Mouse (Mus musculus): ENCODE measurements around the gene Rbfox1. TPM values are rescaled to one million over a fixed set of nuclear protein-coding genes. Genes with fewer than 3 reads are reported as not detected.

Rbfox1 gene
- polyA plus RNA-seq, 1 experiment from 2014 or later: 2.7 TPM

- WGBS: 94% methylated on average over 3 of the region's 3 CpGs
- H3K9me3 ChIP-seq (ENCODE audit: control insufficient read depth, low read depth, low read length): no peaks in the 10 kb centered on the region
Observed at GRCm38 (mm10) chr16:7093686-7094085, 1208.5 kb downstream of the Rbfox1 start.

GRCm38 (mm10) chr16:7094181-7094749 is 1209.1 kb downstream of the Rbfox1 start:
- no peak overlapping the region for H3K4me2 ChIP-seq (replicated peaks; ENCODE audit: low read depth, low read length)
- no peaks in the 10 kb centered on the region for H3K36me3 ChIP-seq (ENCODE audit: control insufficient read depth, insufficient read depth, low read length)
- no peak overlapping the region for H3K4me3 ChIP-seq (ENCODE audit: low read depth, low read length)
- peaks cover 2% of the 10 kb centered on the region; the same call in 1 of the 2 replicates for H3K4me1 ChIP-seq (ENCODE audit: control insufficient read depth, insufficient read depth, low read length)
- no peaks in the 10 kb centered on the region for H3K27me3 ChIP-seq (ENCODE audit: control insufficient read depth, insufficient read depth, low read length)
- 58% methylated on average over 7 of the region's 7 CpGs for WGBS
- no peak overlapping the region for H3K27ac ChIP-seq (ENCODE audit: low read length)
- no peak for ATAC-seq (ENCODE audit: insufficient number of reproducible peaks, insufficient read depth, low FRiP score, low read depth)
- no peaks in the 10 kb centered on the region for H3K9me3 ChIP-seq (ENCODE audit: control insufficient read depth, low read depth, low read length)
- no peak overlapping the region for H3K9ac ChIP-seq (replicated peaks; ENCODE audit: low read depth, low read length)

More at GRCm38 (mm10) chr16:7093686-7094085, 1208.5 kb downstream of the Rbfox1 start:
- peaks cover 5% of the 10 kb centered on the region; the same call in 1 of the 2 replicates for H3K4me1 ChIP-seq (ENCODE audit: control insufficient read depth, insufficient read depth, low read length)
- ATAC-seq (ENCODE audit: insufficient number of reproducible peaks, insufficient read depth, low FRiP score, low read depth): no peak
- no peaks in the 10 kb centered on the region for H3K27me3 ChIP-seq (ENCODE audit: control insufficient read depth, insufficient read depth, low read length)
- no peak overlapping the region for H3K4me2 ChIP-seq (replicated peaks; ENCODE audit: low read depth, low read length)
- H3K9ac ChIP-seq (replicated peaks; ENCODE audit: low read depth, low read length): no peak overlapping the region
- H3K36me3 ChIP-seq (ENCODE audit: control insufficient read depth, insufficient read depth, low read length): no peaks in the 10 kb centered on the region
- H3K4me3 ChIP-seq (ENCODE audit: low read depth, low read length): no peak overlapping the region
- H3K27ac ChIP-seq (ENCODE audit: low read length): no peak overlapping the region

GRCm38 (mm10) chr16:7097071-7097470 is 1211.9 kb downstream of the Rbfox1 start:
- no peaks in the 10 kb centered on the region for H3K4me1 ChIP-seq (ENCODE audit: control insufficient read depth, insufficient read depth, low read length)
- no peak overlapping the region for H3K4me3 ChIP-seq (ENCODE audit: low read depth, low read length)
- no peaks in the 10 kb centered on the region for H3K9me3 ChIP-seq (ENCODE audit: control insufficient read depth, low read depth, low read length)
- 72% methylated on average over 2 of the region's 2 CpGs for WGBS
- H3K36me3 ChIP-seq (ENCODE audit: control insufficient read depth, insufficient read depth, low read length): no peaks in the 10 kb centered on the region
- ATAC-seq (ENCODE audit: insufficient number of reproducible peaks, insufficient read depth, low FRiP score, low read depth): no peak
- no peak overlapping the region for H3K4me2 ChIP-seq (replicated peaks; ENCODE audit: low read depth, low read length)
- no peaks in the 10 kb centered on the region for H3K27me3 ChIP-seq (ENCODE audit: control insufficient read depth, insufficient read depth, low read length)
- H3K9ac ChIP-seq (replicated peaks; ENCODE audit: low read depth, low read length): no peak overlapping the region
- H3K27ac ChIP-seq (ENCODE audit: low read length): no peak overlapping the region

GRCm38 (mm10) chr16:7097951-7098710 is 1213.0 kb downstream of the Rbfox1 start:
- no peak overlapping the region for H3K4me2 ChIP-seq (replicated peaks; ENCODE audit: low read depth, low read length)
- H3K4me3 ChIP-seq (ENCODE audit: low read depth, low read length): no peak overlapping the region
- ATAC-seq (ENCODE audit: insufficient number of reproducible peaks, insufficient read depth, low FRiP score, low read depth): no peak
- no peaks in the 10 kb centered on the region for H3K36me3 ChIP-seq (ENCODE audit: control insufficient read depth, insufficient read depth, low read length)
- no peak overlapping the region for H3K9ac ChIP-seq (replicated peaks; ENCODE audit: low read depth, low read length)
- H3K9me3 ChIP-seq (ENCODE audit: control insufficient read depth, low read depth, low read length): no peaks in the 10 kb centered on the region
- WGBS: 88% methylated on average over 8 of the region's 8 CpGs
- no peaks in the 10 kb centered on the region for H3K4me1 ChIP-seq (ENCODE audit: control insufficient read depth, insufficient read depth, low read length)
- H3K27ac ChIP-seq (ENCODE audit: low read length): no peak overlapping the region
- H3K27me3 ChIP-seq (ENCODE audit: control insufficient read depth, insufficient read depth, low read length): no peaks in the 10 kb centered on the region

- Histone ChIP-seq H3K9me3 (ENCODE audit: control insufficient read depth, low read depth, low read length) (no peaks in the 10 kb centered on the region), H3K4me2 (replicated peaks; ENCODE audit: low read depth, low read length) (no peak overlapping the region), H3K27ac (ENCODE audit: low read length) (no peak overlapping the region), H3K4me3 (ENCODE audit: low read depth, low read length) (no peak overlapping the region), H3K4me1 (ENCODE audit: control insufficient read depth, insufficient read depth, low read length) (no peaks in the 10 kb centered on the region), H3K9ac (replicated peaks; ENCODE audit: low read depth, low read length) (no peak overlapping the region), H3K36me3 (ENCODE audit: control insufficient read depth, insufficient read depth, low read length) (no peaks in the 10 kb centered on the region), H3K27me3 (ENCODE audit: control insufficient read depth, insufficient read depth, low read length) (no peaks in the 10 kb centered on the region)
- ATAC-seq (ENCODE audit: insufficient number of reproducible peaks, insufficient read depth, low FRiP score, low read depth): no peak
- 53% methylated on average over 11 of the region's 11 CpGs for WGBS
Observed at GRCm38 (mm10) chr16:7099506-7100300, 1214.5 kb downstream of the Rbfox1 start.

GRCm38 (mm10) chr16:7102486-7102885 is 1217.3 kb downstream of the Rbfox1 start:
- no peaks in the 10 kb centered on the region for H3K27me3 ChIP-seq (ENCODE audit: control insufficient read depth, insufficient read depth, low read length)
- H3K36me3 ChIP-seq (ENCODE audit: control insufficient read depth, insufficient read depth, low read length): no peaks in the 10 kb centered on the region
- WGBS: 86% methylated on average over 1 of the region's 1 CpGs
- no peak overlapping the region for H3K9ac ChIP-seq (replicated peaks; ENCODE audit: low read depth, low read length)
- no peak overlapping the region for H3K4me3 ChIP-seq (ENCODE audit: low read depth, low read length)
- no peak overlapping the region for H3K27ac ChIP-seq (ENCODE audit: low read length)
- H3K9me3 ChIP-seq (ENCODE audit: control insufficient read depth, low read depth, low read length): no peaks in the 10 kb centered on the region
- no peak overlapping the region for H3K4me2 ChIP-seq (replicated peaks; ENCODE audit: low read depth, low read length)
- no peaks in the 10 kb centered on the region for H3K4me1 ChIP-seq (ENCODE audit: control insufficient read depth, insufficient read depth, low read length)
- ATAC-seq (ENCODE audit: insufficient number of reproducible peaks, insufficient read depth, low FRiP score, low read depth): no peak

GRCm38 (mm10) chr16:7103301-7103700 is 1218.1 kb downstream of the Rbfox1 start:
- 84% methylated on average over 5 of the region's 5 CpGs for WGBS
- no peaks in the 10 kb centered on the region for H3K36me3 ChIP-seq (ENCODE audit: control insufficient read depth, insufficient read depth, low read length)
- H3K9ac ChIP-seq (replicated peaks; ENCODE audit: low read depth, low read length): no peak overlapping the region
- H3K27me3 ChIP-seq (ENCODE audit: control insufficient read depth, insufficient read depth, low read length): no peaks in the 10 kb centered on the region
- no peak for ATAC-seq (ENCODE audit: insufficient number of reproducible peaks, insufficient read depth, low FRiP score, low read depth)
- H3K9me3 ChIP-seq (ENCODE audit: control insufficient read depth, low read depth, low read length): no peaks in the 10 kb centered on the region
- no peak overlapping the region for H3K27ac ChIP-seq (ENCODE audit: low read length)
- no peak overlapping the region for H3K4me2 ChIP-seq (replicated peaks; ENCODE audit: low read depth, low read length)
- H3K4me3 ChIP-seq (ENCODE audit: low read depth, low read length): no peak overlapping the region
- H3K4me1 ChIP-seq (ENCODE audit: control insufficient read depth, insufficient read depth, low read length): no peaks in the 10 kb centered on the region

GRCm38 (mm10) chr16:7106450-7107015 is 1221.4 kb downstream of the Rbfox1 start:
- Histone ChIP-seq H3K9me3 (ENCODE audit: control insufficient read depth, low read depth, low read length) (no peaks in the 10 kb centered on the region), H3K4me3 (ENCODE audit: low read depth, low read length) (no peak overlapping the region), H3K36me3 (ENCODE audit: control insufficient read depth, insufficient read depth, low read length) (no peaks in the 10 kb centered on the region), H3K9ac (replicated peaks; ENCODE audit: low read depth, low read length) (no peak overlapping the region), H3K27ac (ENCODE audit: low read length) (no peak overlapping the region), H3K4me1 (ENCODE audit: control insufficient read depth, insufficient read depth, low read length) (no peaks in the 10 kb centered on the region), H3K27me3 (ENCODE audit: control insufficient read depth, insufficient read depth, low read length) (no peaks in the 10 kb centered on the region), H3K4me2 (replicated peaks; ENCODE audit: low read depth, low read length) (no peak overlapping the region)
- 85% methylated on average over 5 of the region's 5 CpGs for WGBS
- ATAC-seq (ENCODE audit: insufficient number of reproducible peaks, insufficient read depth, low FRiP score, low read depth): no peak
